Mouse (Mus musculus) spleen, postnatal 14 days (tissue): ENCODE data around the gene Mylip.

ENCODE experiments used
- DNase-seq, 2 experiments: peaks; one replicate each; pipeline ENCODE4 v3.0.0; 2021 to 2022; ENCODE audit warnings: low spot score in 2 of 2

Gene Mylip

GRCm38 (mm10) chr13:45389448-45390311 is at the start of gene Mylip:
Gene Mylip (plus strand): TSS chr13:45389742.
- peak; percentile 99 for DNase-seq

GRCm38 (mm10) chr13:45341991-45342390 is 47.6 kb upstream of the Mylip start:
- DNase-seq = no peak

- DNase-seq = no peak
Observed at GRCm38 (mm10) chr13:45343541-45343940, 46.0 kb upstream of the Mylip start.

GRCm38 (mm10) chr13:45343966-45344365 is 45.6 kb upstream of the Mylip start:
- DNase-seq = no peak

- no peak for DNase-seq
Observed at GRCm38 (mm10) chr13:45345471-45346159, 43.9 kb upstream of the Mylip start.

- no peak for DNase-seq
Observed at GRCm38 (mm10) chr13:45351483-45351882, 38.1 kb upstream of the Mylip start.

- DNase-seq = no peak
Observed at GRCm38 (mm10) chr13:45354824-45355223, 34.7 kb upstream of the Mylip start.

GRCm38 (mm10) chr13:45358208-45358607 is 31.3 kb upstream of the Mylip start:
- no peak for DNase-seq

- DNase-seq = no peak
Observed at GRCm38 (mm10) chr13:45358676-45359323, 30.7 kb upstream of the Mylip start.

GRCm38 (mm10) chr13:45365788-45366187 is 23.8 kb upstream of the Mylip start:
- DNase-seq = no peak

- no peak for DNase-seq
Observed at GRCm38 (mm10) chr13:45371673-45372072, 17.9 kb upstream of the Mylip start.

GRCm38 (mm10) chr13:45372456-45372855 is 17.1 kb upstream of the Mylip start:
- DNase-seq = no peak

- no peak for DNase-seq
Observed at GRCm38 (mm10) chr13:45374846-45375245, 14.7 kb upstream of the Mylip start.

- DNase-seq = no peak
Observed at GRCm38 (mm10) chr13:45382208-45382607, 7.3 kb upstream of the Mylip start.

GRCm38 (mm10) chr13:45384636-45385035 is 4.9 kb upstream of the Mylip start:
- no peak for DNase-seq

GRCm38 (mm10) chr13:45385521-45385920 is 4.0 kb upstream of the Mylip start:
- DNase-seq = no peak

GRCm38 (mm10) chr13:45386253-45386652 is 3.3 kb upstream of the Mylip start:
- DNase-seq = no peak

- no peak for DNase-seq
Observed at GRCm38 (mm10) chr13:45387231-45387630, 2.3 kb upstream of the Mylip start.

GRCm38 (mm10) chr13:45388254-45388805 is 1.2 kb upstream of the Mylip start:
- DNase-seq = no peak

GRCm38 (mm10) chr13:45388889-45389288 is 653 bp upstream of the Mylip start:
- no peak for DNase-seq

GRCm38 (mm10) chr13:45390312-45390961 is 895 bp downstream of the Mylip start:
- peak in 1 of 2 experiments; percentile 45 for DNase-seq
